Mouse (Mus musculus) intestine, postnatal 0 days (tissue): ENCODE data around the gene Actr6. TPM values are rescaled to one million over a fixed set of nuclear protein-coding genes. Genes with fewer than 3 reads are reported as not detected.

ENCODE experiments used
- ATAC-seq: fragments of 200-750 bp; cut with Nextera tagmentation; 2 replicates; pipeline ENCODE4 v1.8.0; 2017; ENCODE audit warnings: mild to moderate bottlenecking, moderate TSS enrichment, moderate library complexity
- H3K27ac ChIP-seq: fragments of 300-500 bp; sonication (generic); 2 replicates; pipeline ENCODE4 v1.5.1; 2014; ENCODE audit warnings: mild to moderate bottlenecking, low read depth, low read length, moderate library complexity
- H3K27me3 ChIP-seq: fragments of 300-500 bp; sonication (generic); replicated peaks from 2 replicates; pipeline ENCODE4 v1.6.1; 2014; ENCODE audit warnings: low read length, mixed read lengths; ENCODE audit not compliant: control insufficient read depth, insufficient read depth
- H3K36me3 ChIP-seq: fragments of 300-500 bp; sonication (generic); 2 replicates; pipeline ENCODE4 v1.6.1; 2014; ENCODE audit warnings: mild to moderate bottlenecking, moderate library complexity; ENCODE audit not compliant: control insufficient read depth, insufficient read depth
- H3K4me1 ChIP-seq: fragments of 300-500 bp; sonication (generic); replicated peaks from 2 replicates; pipeline ENCODE4 v1.6.1; 2014; ENCODE audit warnings: antibody characterized with exemption, low read length, mixed read lengths; ENCODE audit not compliant: control insufficient read depth, insufficient read depth
- H3K4me2 ChIP-seq: fragments of 300-500 bp; sonication (generic); replicated peaks from 2 replicates; pipeline ENCODE4 v1.6.1; 2014; ENCODE audit warnings: low read depth, mild to moderate bottlenecking, moderate library complexity
- H3K4me3 ChIP-seq: fragments of 300-500 bp; sonication (generic); 2 replicates; pipeline ENCODE4 v1.5.1; 2014; ENCODE audit warnings: low read depth, low read length
- H3K9ac ChIP-seq: fragments of 300-500 bp; sonication (generic); 2 replicates; pipeline ENCODE4 v1.6.1; 2014; ENCODE audit warnings: mild to moderate bottlenecking, low read depth, low read length
- H3K9me3 ChIP-seq: fragments of 300-500 bp; sonication (generic); 2 replicates; pipeline ENCODE4 v1.6.1; 2016; ENCODE audit warnings: mixed run types; ENCODE audit not compliant: control insufficient read depth
- CTCF ChIP-seq: sonication (generic); IDR thresholded peaks from 2 replicates; pipeline ENCODE4 v1.5.1; 2016; ENCODE audit warnings: low read depth, mild to moderate bottlenecking, control low read depth, antibody characterized with exemption, moderate library complexity
- WGBS: fragments of 180-500 bp; shearing (Covaris S2); extraction: QIAGEN DNeasy Blood & Tissue Kit; methylation state at CpG from one replicate; pipeline ENCODE4 v1.1.7; 2014; 5-methylcytosine and 5-hydroxymethylcytosine counted together
- polyA plus RNA-seq: library from polyadenylated mRNA; unstranded; fragments of >200 nt; fragmentation: Nextera tagmentation; extraction: Ambion mirVana; gene quantifications from 2 replicates; pipeline ENCODE4 v1.2.1, GENCODE M21; 2015

Gene Actr6
- 12.3 and 12.5 TPM in 2 replicates for polyA plus RNA-seq

GRCm38 (mm10) chr10:89732001-89732794, at the start of gene Actr6:
Actr6 (minus strand) TSS chr10:89732295.
- Histone ChIP-seq H3K9ac (peak within 1 kb of the TSS; percentile 40), H3K4me3 (peak within 1 kb of the TSS; percentile 77), H3K27me3 (no peaks in the 10 kb centered on the region), H3K4me2 (peak within 1 kb of the TSS; percentile 74), H3K27ac (no peak within 1 kb of the TSS), H3K36me3 (peaks cover under 1% of the 10 kb centered on the region; the same call in 1 of the 2 replicates), H3K9me3 (no peaks in the 10 kb centered on the region), H3K4me1 (no peaks in the 10 kb centered on the region; the same call in 1 of the 2 replicates)
- WGBS, result under 1% methylated on average over 49 of the region's 49 CpGs
- TF ChIP-seq CTCF, result no peak
- ATAC-seq, result peak; percentile 99

DNA sequence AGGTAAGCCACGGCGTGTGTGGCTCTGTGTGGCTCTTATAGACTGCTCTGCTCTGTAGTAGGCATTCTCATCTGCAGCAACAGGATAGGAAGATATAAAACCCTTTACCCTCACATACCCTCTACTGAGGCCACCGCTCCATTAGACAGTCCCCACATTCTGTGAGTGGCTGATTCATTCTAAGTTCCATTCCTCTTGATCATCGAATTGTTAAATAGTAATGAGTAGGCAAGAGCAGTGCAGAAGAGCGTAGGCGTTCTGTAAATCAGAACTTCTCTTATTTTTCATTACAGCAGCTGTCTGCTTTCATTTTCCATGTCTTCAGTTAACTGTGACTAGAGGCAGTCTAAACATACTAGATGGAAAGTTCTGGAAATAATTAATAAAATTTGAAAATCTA, 43.9 kb upstream of the Actr6 start:
- Histone ChIP-seq H3K4me1 (no peaks in the 10 kb centered on the region), H3K4me2 (no peak overlapping the region), H3K36me3 (peaks cover 9% of the 10 kb centered on the region; the same call in 1 of the 2 replicates), H3K27ac (no peak overlapping the region), H3K9ac (no peak overlapping the region), H3K9me3 (no peaks in the 10 kb centered on the region), H3K27me3 (no peaks in the 10 kb centered on the region), H3K4me3 (no peak overlapping the region)
- 94% methylated on average over 6 of the region's 6 CpGs for WGBS
- no peak for TF ChIP-seq CTCF
- no peak for ATAC-seq

GRCm38 (mm10) chr10:89771894-89772293, 39.8 kb upstream of the Actr6 start:
- no peak for ATAC-seq
- Histone ChIP-seq H3K27ac (no peak overlapping the region), H3K4me2 (no peak overlapping the region), H3K4me3 (no peak overlapping the region), H3K36me3 (no peaks in the 10 kb centered on the region), H3K27me3 (no peaks in the 10 kb centered on the region), H3K4me1 (no peaks in the 10 kb centered on the region), H3K9me3 (no peaks in the 10 kb centered on the region), H3K9ac (no peak overlapping the region)
- TF ChIP-seq CTCF, result no peak
- WGBS, result 29% methylated on average over 2 of the region's 2 CpGs

DNA sequence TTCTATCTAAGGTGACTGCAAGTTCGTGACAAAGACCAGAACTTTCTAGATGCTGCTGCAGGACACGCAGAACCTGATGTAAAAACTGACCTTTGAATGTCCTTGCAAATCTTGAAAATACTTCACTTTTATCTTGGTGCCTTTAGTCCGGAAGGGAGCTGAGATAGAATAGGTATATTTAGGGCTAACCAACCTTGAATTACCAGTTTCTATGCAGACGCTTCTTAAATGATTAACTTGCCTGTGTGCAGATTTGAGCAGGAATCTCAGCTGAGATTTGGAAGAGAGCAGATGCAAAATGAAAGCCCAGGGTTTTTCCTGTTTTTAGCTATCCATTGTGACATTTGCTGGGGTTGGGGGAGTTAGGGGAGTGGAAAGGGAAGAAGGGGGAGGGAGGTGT, 37.0 kb upstream of the Actr6 start:
- no peaks in the 10 kb centered on the region for H3K27me3 ChIP-seq
- no peaks in the 10 kb centered on the region for H3K36me3 ChIP-seq
- H3K4me3 ChIP-seq, result peak overlapping the region; percentile 9; the same call in 1 of the 2 replicates
- TF ChIP-seq CTCF, result no peak
- no peak overlapping the region for H3K9ac ChIP-seq
- no peaks in the 10 kb centered on the region for H3K4me1 ChIP-seq
- 28% methylated on average over 4 of the region's 4 CpGs for WGBS
- peak overlapping the region; percentile 53 for H3K4me2 ChIP-seq
- peak; percentile 39; the same call in 1 of the 2 replicates for ATAC-seq
- no peaks in the 10 kb centered on the region for H3K9me3 ChIP-seq
- no peak overlapping the region for H3K27ac ChIP-seq

DNA sequence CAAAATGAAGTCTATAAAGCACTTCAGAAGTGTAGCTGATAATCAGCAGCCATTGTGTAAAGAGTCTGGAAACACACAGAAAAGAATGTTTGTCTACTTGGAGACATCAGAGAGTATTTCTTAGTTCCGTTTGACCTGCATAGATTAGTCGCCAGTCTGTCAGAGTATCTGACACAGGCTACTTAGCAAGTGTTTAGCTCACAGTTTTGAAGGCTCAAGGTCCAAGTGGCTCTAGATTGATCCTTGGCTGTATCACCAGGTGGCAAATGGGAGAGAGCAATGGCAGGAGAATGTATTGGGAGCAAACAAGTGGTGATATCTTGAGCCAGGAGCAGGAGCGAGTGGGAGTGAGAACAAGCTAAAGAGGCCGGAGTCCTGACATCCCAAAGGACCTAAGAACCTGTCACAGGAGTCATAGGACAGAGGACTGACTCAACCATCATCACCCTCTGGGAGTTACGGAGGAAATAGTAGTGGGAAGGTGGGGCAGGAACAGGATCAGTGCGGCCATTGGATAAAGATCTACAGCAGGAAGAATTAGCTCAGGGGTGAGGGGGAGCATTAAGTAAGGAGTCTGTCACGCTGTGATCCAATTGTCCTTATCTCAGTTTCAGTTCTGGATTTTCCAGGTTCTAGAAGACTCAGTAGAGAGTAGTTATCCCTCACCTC, 36.4 kb upstream of the Actr6 start:
- TF ChIP-seq CTCF, result no peak
- peak overlapping the region; percentile 9; the same call in 1 of the 2 replicates for H3K4me3 ChIP-seq
- no peaks in the 10 kb centered on the region for H3K9me3 ChIP-seq
- no peaks in the 10 kb centered on the region for H3K4me1 ChIP-seq
- H3K27ac ChIP-seq, result no peak overlapping the region; the same call in 1 of the 2 replicates
- H3K9ac ChIP-seq, result no peak overlapping the region
- peak overlapping the region; percentile 53 for H3K4me2 ChIP-seq
- no peaks in the 10 kb centered on the region for H3K36me3 ChIP-seq
- 43% methylated on average over 7 of the region's 7 CpGs for WGBS
- peak; percentile 79 for ATAC-seq
- no peaks in the 10 kb centered on the region for H3K27me3 ChIP-seq
